Mouse (Mus musculus): Measurements from ENCODE around the gene Tat. TPM values are rescaled to one million over a fixed set of nuclear protein-coding genes. Genes with fewer than 3 reads are reported as not detected.
"Not testable (repeated sequence)": the region's sequence is repeated elsewhere in the genome, so short reads cannot be mapped to it uniquely, and the experiment has no call there.

Gene Tat
- total and polyA plus RNA-seq, 2 experiments from 2014 or later: not detected

- H3K9me3 ChIP-seq (ENCODE audit: low read length): no peaks in the 10 kb centered on the region
- ATAC-seq (no peak), DNase-seq (no peak)
- H3K27me3 ChIP-seq (ENCODE audit: insufficient read depth, low read length): no peaks in the 10 kb centered on the region
- TF ChIP-seq CTCF (IDR thresholded peaks at IDR 0.05; ENCODE audit: low read depth): no peak
- WGBS: 82% methylated on average over 26 of the region's 26 CpGs
- no peak overlapping the region for H3K4me2 ChIP-seq (ENCODE audit: low read depth)
- H3K4me3 ChIP-seq (ENCODE audit: low read depth, low read length): no peak overlapping the region
- no peak overlapping the region for H3K27ac ChIP-seq (ENCODE audit: low read depth, low read length)
- H3K9ac ChIP-seq: no peak overlapping the region
- peaks cover 5% of the 10 kb centered on the region; the same call in 1 of the 2 replicates for H3K4me1 ChIP-seq (ENCODE audit: insufficient read depth)
- no peaks in the 10 kb centered on the region for H3K36me3 ChIP-seq (ENCODE audit: insufficient read depth)
These were observed 18.2 kb downstream of the Tat start for GRCm38 (mm10) chr8:110008228-110008994.

- H3K4me2 ChIP-seq (ENCODE audit: low read depth): no peak overlapping the region
- H3K4me1 ChIP-seq (ENCODE audit: insufficient read depth): peaks cover 5% of the 10 kb centered on the region; the same call in 1 of the 2 replicates
- no peaks in the 10 kb centered on the region for H3K36me3 ChIP-seq (ENCODE audit: insufficient read depth)
- WGBS: 60% methylated on average over 8 of the region's 8 CpGs
- ATAC-seq (no peak), DNase-seq (no peak)
- no peaks in the 10 kb centered on the region for H3K27me3 ChIP-seq (ENCODE audit: insufficient read depth, low read length)
- no peak overlapping the region for H3K4me3 ChIP-seq (ENCODE audit: low read depth, low read length)
- no peak overlapping the region for H3K9ac ChIP-seq
- no peaks in the 10 kb centered on the region for H3K9me3 ChIP-seq (ENCODE audit: low read length)
- H3K27ac ChIP-seq (ENCODE audit: low read depth, low read length): no peak overlapping the region
- no peak for TF ChIP-seq CTCF (IDR thresholded peaks at IDR 0.05; ENCODE audit: low read depth)
These were observed 18.8 kb downstream of the Tat start for GRCm38 (mm10) chr8:110008995-110009446.

GRCm38 (mm10) chr8:110010868-110011267, 20.6 kb downstream of the Tat start:
- Histone ChIP-seq H3K36me3 (ENCODE audit: insufficient read depth) (no peaks in the 10 kb centered on the region), H3K4me2 (ENCODE audit: low read depth) (no peak overlapping the region), H3K4me1 (ENCODE audit: insufficient read depth) (peaks cover 5% of the 10 kb centered on the region; the same call in 1 of the 2 replicates), H3K27me3 (ENCODE audit: insufficient read depth, low read length) (no peaks in the 10 kb centered on the region), H3K9ac (no peak overlapping the region), H3K27ac (ENCODE audit: low read depth, low read length) (no peak overlapping the region), H3K9me3 (ENCODE audit: low read length) (no peaks in the 10 kb centered on the region), H3K4me3 (ENCODE audit: low read depth, low read length) (no peak overlapping the region)
- peak; percentile 70 for TF ChIP-seq CTCF (IDR thresholded peaks at IDR 0.05; ENCODE audit: low read depth)
- 37% methylated on average over 5 of the region's 5 CpGs for WGBS
- ATAC-seq (no peak), DNase-seq (peak; percentile 29)

- no peak overlapping the region for H3K9ac ChIP-seq
- no peak overlapping the region for H3K4me3 ChIP-seq (ENCODE audit: low read depth, low read length)
- no peaks in the 10 kb centered on the region for H3K27me3 ChIP-seq (ENCODE audit: insufficient read depth, low read length)
- DNase-seq: no peak
- no peak overlapping the region for H3K27ac ChIP-seq (ENCODE audit: low read depth, low read length)
- TF ChIP-seq CTCF (IDR thresholded peaks at IDR 0.05; ENCODE audit: low read depth): no peak
- 57% methylated on average over 6 of the region's 6 CpGs for WGBS
- H3K4me1 ChIP-seq (ENCODE audit: insufficient read depth): no peaks in the 10 kb centered on the region
- H3K9me3 ChIP-seq (ENCODE audit: low read length): no peaks in the 10 kb centered on the region
- no peak overlapping the region for H3K4me2 ChIP-seq (ENCODE audit: low read depth)
- no peak for ATAC-seq
- H3K36me3 ChIP-seq (ENCODE audit: insufficient read depth): no peaks in the 10 kb centered on the region
These were observed 31.8 kb downstream of the Tat start for GRCm38 (mm10) chr8:110022081-110022480.

GRCm38 (mm10) chr8:110022768-110023344, 32.6 kb downstream of the Tat start:
- ATAC-seq (no peak), DNase-seq (no peak)
- no peaks in the 10 kb centered on the region for H3K36me3 ChIP-seq (ENCODE audit: insufficient read depth)
- no peak overlapping the region for H3K9ac ChIP-seq
- no peak overlapping the region for H3K27ac ChIP-seq (ENCODE audit: low read depth, low read length)
- no peaks in the 10 kb centered on the region for H3K27me3 ChIP-seq (ENCODE audit: insufficient read depth, low read length)
- no peak overlapping the region for H3K4me3 ChIP-seq (ENCODE audit: low read depth, low read length)
- H3K9me3 ChIP-seq (ENCODE audit: low read length): no peaks in the 10 kb centered on the region
- TF ChIP-seq CTCF (IDR thresholded peaks at IDR 0.05; ENCODE audit: low read depth): no peak
- 92% methylated on average over 10 of the region's 10 CpGs for WGBS
- H3K4me2 ChIP-seq (ENCODE audit: low read depth): no peak overlapping the region
- H3K4me1 ChIP-seq (ENCODE audit: insufficient read depth): no peaks in the 10 kb centered on the region

GRCm38 (mm10) chr8:110033771-110034170, 43.5 kb downstream of the Tat start:
- WGBS: 29% methylated on average over 8 of the region's 8 CpGs
- not testable (repeated sequence) for ATAC-seq; H3K9ac ChIP-seq; H3K27me3 ChIP-seq (ENCODE audit: insufficient read depth, low read length); H3K36me3 ChIP-seq (ENCODE audit: insufficient read depth); H3K4me3 ChIP-seq (ENCODE audit: low read depth, low read length); DNase-seq; H3K9me3 ChIP-seq (ENCODE audit: low read length); H3K4me1 ChIP-seq (ENCODE audit: insufficient read depth); H3K4me2 ChIP-seq (ENCODE audit: low read depth); H3K27ac ChIP-seq (ENCODE audit: low read depth, low read length)

GRCm38 (mm10) chr8:110034331-110034730, 44.1 kb downstream of the Tat start:
- TF ChIP-seq CTCF (IDR thresholded peaks at IDR 0.05; ENCODE audit: low read depth): no peak

More at GRCm38 (mm10) chr8:110034331-110034730, 44.1 kb downstream of the Tat start:
- ATAC-seq (no peak), DNase-seq (no peak)
- Histone ChIP-seq H3K4me1 (ENCODE audit: insufficient read depth) (no peaks in the 10 kb centered on the region), H3K9me3 (ENCODE audit: low read length) (no peaks in the 10 kb centered on the region), H3K4me3 (ENCODE audit: low read depth, low read length) (no peak overlapping the region), H3K4me2 (ENCODE audit: low read depth) (no peak overlapping the region), H3K36me3 (ENCODE audit: insufficient read depth) (no peaks in the 10 kb centered on the region), H3K27ac (ENCODE audit: low read depth, low read length) (no peak overlapping the region), H3K27me3 (ENCODE audit: insufficient read depth, low read length) (no peaks in the 10 kb centered on the region), H3K9ac (no peak overlapping the region)
- 48% methylated on average over 4 of the region's 4 CpGs for WGBS
